Mouse (Mus musculus): Measurements from ENCODE around the gene Cep164.

- no peak for TF ChIP-seq CTCF (IDR thresholded peaks at IDR 0.05; ENCODE audit: borderline replicate concordance, insufficient read depth, low read depth, low read length)
- no peak for TF ChIP-seq POLR2A (IDR thresholded peaks at IDR 0.05; ENCODE audit: borderline replicate concordance, insufficient read depth, low read length)
Observed at GRCm38 (mm10) chr9:45833461-45833860, 5.0 kb upstream of the Cep164 start.
